Mouse (Mus musculus) hindbrain, embryonic 11.5 days (tissue): Measurements from ENCODE around the gene Scgb2b19. TPM values are rescaled to one million over a fixed set of nuclear protein-coding genes. Genes with fewer than 3 reads are reported as not detected.
"Not testable (repeated sequence)": the region's sequence is repeated elsewhere in the genome, so short reads cannot be mapped to it uniquely, and the experiment has no call there.

Experiments
- ATAC-seq: fragments of 200-750 bp; cut with Nextera tagmentation; 2 replicates; pipeline ENCODE4 v1.8.0; 2017; ENCODE audit warnings: mild to moderate bottlenecking, moderate TSS enrichment, moderate library complexity; ENCODE audit not compliant: low FRiP score
- DNase-seq: peaks from one replicate; pipeline ENCODE4 v3.0.0-alpha.2; 2015; ENCODE audit warnings: low spot score
- H3K27ac ChIP-seq: fragments of 300-500 bp; sonication (generic); 2 replicates; pipeline ENCODE4 v1.5.1; 2014; ENCODE audit warnings: mild to moderate bottlenecking, low read depth, low read length
- H3K27me3 ChIP-seq: fragments of 300-500 bp; sonication (generic); 2 replicates; pipeline ENCODE4 v1.6.1; 2014; ENCODE audit warnings: mild to moderate bottlenecking, low read length, moderate library complexity, mixed read lengths; ENCODE audit not compliant: control insufficient read depth, insufficient read depth
- H3K36me3 ChIP-seq: fragments of 300-500 bp; sonication (generic); 2 replicates; pipeline ENCODE4 v1.6.1; 2014; ENCODE audit warnings: mild to moderate bottlenecking, low read length, moderate library complexity, mixed read lengths; ENCODE audit not compliant: control insufficient read depth, insufficient read depth
- H3K4me1 ChIP-seq: fragments of 300-500 bp; sonication (generic); replicated peaks from 2 replicates; pipeline ENCODE4 v1.6.1; 2014; ENCODE audit warnings: low read length, mixed read lengths; ENCODE audit not compliant: control insufficient read depth, insufficient read depth
- H3K4me2 ChIP-seq: fragments of 300-500 bp; sonication (generic); replicated peaks from 2 replicates; pipeline ENCODE4 v1.6.1; 2014; ENCODE audit warnings: mild to moderate bottlenecking, low read depth, low read length
- H3K4me3 ChIP-seq: fragments of 300-500 bp; sonication (generic); 2 replicates; pipeline ENCODE4 v1.5.1; 2014; ENCODE audit warnings: low read depth, low read length
- H3K9ac ChIP-seq: fragments of 300-500 bp; sonication (generic); 2 replicates; pipeline ENCODE4 v1.6.1; 2014; ENCODE audit warnings: low read depth, low read length
- H3K9me3 ChIP-seq: fragments of 300-500 bp; sonication (generic); 2 replicates; pipeline ENCODE4 v1.6.1; 2016; ENCODE audit warnings: low read length; ENCODE audit not compliant: control insufficient read depth
- WGBS: fragments of 180-500 bp; shearing (Covaris S2); extraction: QIAGEN DNeasy Blood & Tissue Kit; methylation state at CpG from one replicate; pipeline ENCODE4 v1.1.7; 2014; 5-methylcytosine and 5-hydroxymethylcytosine counted together
- polyA plus RNA-seq: library from polyadenylated mRNA; unstranded; fragments of >200 nt; fragmentation: Nextera tagmentation; extraction: Ambion mirVana; gene quantifications from 2 replicates; pipeline ENCODE4 v1.2.1, GENCODE M21; 2014

Gene Scgb2b19
- polyA plus RNA-seq = not detected in 2 replicates

- not testable (repeated sequence) for H3K36me3 ChIP-seq, ATAC-seq, H3K4me1 ChIP-seq, H3K27ac ChIP-seq, H3K4me3 ChIP-seq, H3K9ac ChIP-seq, H3K27me3 ChIP-seq, H3K4me2 ChIP-seq, H3K9me3 ChIP-seq, DNase-seq
Observed at GRCm38 (mm10) chr7:33280238-33280637, at the start of gene Scgb2b19. Scgb2b19 (minus strand) TSS chr7:33280338.

- not testable (repeated sequence) for H3K4me2 ChIP-seq, DNase-seq, H3K27me3 ChIP-seq, H3K9me3 ChIP-seq, H3K36me3 ChIP-seq, H3K4me3 ChIP-seq, H3K4me1 ChIP-seq, H3K9ac ChIP-seq, ATAC-seq, H3K27ac ChIP-seq
- 80% methylated on average over 2 of the region's 3 CpGs for WGBS
Observed at GRCm38 (mm10) chr7:33286991-33287390, 6.9 kb upstream of the Scgb2b19 start, which contains the start of gene Scgb1b19. Scgb1b19 (plus strand) TSS chr7:33287291.

Other genes starting within 250 kb of the Scgb2b19 start
- not detected in 2 replicates for gene Scgb2b17, start 223.8 kb downstream of the Scgb2b19 start, polyA plus RNA-seq
- not detected in 2 replicates for gene Scgb1b17, start 216.9 kb downstream of the Scgb2b19 start, polyA plus RNA-seq
- gene Scgb2b18, start 106.5 kb downstream of the Scgb2b19 start, polyA plus RNA-seq = not detected in 2 replicates
- not detected in 2 replicates for gene Scgb1b18, start 94.8 kb downstream of the Scgb2b19 start, polyA plus RNA-seq
- gene Scgb1b19, start 7.0 kb upstream of the Scgb2b19 start, polyA plus RNA-seq = not detected in 2 replicates
- gene Scgb2b20, start 86.0 kb upstream of the Scgb2b19 start, polyA plus RNA-seq = not detected in 2 replicates
- gene Scgb1b20, start 92.9 kb upstream of the Scgb2b19 start, polyA plus RNA-seq = not detected in 2 replicates
- not detected in 2 replicates for gene Scgb2b21, start 240.1 kb upstream of the Scgb2b19 start, polyA plus RNA-seq